Mouse (Mus musculus) retina, postnatal 1 day (tissue): ENCODE results near the gene Prrc2c.
"Not testable (repeated sequence)": the region's sequence is repeated elsewhere in the genome, so short reads cannot be mapped to it uniquely, and the experiment has no call there.

Experiments
- DNase-seq: peaks from one replicate; pipeline ENCODE4 v3.0.0-alpha.2; 2012

Prrc2c gene

DNA sequence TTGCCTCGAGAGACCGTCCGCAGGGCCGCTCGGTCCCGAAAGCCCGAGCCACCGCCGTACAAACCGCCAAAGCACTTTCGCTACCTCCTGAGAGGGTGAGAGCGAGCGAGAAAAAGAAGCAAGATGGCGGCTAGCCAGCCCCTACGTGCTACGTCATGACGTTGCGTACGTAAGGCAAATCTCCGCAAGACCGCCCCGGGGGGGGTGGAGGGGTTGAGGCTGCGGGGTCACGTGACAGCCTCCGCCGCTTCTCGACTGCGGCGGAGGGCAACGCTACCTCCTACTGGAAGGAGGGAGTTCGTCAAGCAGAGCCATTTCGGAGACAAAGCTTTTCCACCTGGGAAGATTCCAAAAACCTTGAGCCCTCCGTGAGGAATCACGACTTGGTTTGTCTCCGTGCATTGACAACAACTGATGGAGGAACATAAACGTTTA lies at the start of gene Prrc2c:
Prrc2c (minus strand) TSS at position 156 of the 435 bp plus-strand sequence.
- DNase-seq: peak; percentile 99

DNA sequence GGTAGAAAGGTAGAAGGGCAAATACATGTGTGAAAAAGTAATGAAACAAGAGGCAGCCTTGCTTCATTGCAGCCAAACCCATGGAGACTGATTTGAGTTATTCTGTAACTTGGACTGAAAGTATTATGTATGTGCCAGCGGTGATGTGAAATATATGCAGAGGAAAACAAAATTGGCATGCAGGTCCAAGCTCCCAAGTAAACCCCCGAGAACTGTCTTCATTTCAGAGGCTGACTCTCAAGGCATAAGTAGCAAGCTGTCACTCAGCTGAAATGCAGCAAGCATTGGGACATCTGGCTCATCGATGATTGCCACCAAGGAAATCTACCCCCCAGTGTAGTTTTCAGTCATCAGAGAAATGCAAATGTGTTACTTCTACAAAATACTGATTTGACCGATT lies 44.9 kb upstream of the Prrc2c start:
- no peak for DNase-seq

DNA sequence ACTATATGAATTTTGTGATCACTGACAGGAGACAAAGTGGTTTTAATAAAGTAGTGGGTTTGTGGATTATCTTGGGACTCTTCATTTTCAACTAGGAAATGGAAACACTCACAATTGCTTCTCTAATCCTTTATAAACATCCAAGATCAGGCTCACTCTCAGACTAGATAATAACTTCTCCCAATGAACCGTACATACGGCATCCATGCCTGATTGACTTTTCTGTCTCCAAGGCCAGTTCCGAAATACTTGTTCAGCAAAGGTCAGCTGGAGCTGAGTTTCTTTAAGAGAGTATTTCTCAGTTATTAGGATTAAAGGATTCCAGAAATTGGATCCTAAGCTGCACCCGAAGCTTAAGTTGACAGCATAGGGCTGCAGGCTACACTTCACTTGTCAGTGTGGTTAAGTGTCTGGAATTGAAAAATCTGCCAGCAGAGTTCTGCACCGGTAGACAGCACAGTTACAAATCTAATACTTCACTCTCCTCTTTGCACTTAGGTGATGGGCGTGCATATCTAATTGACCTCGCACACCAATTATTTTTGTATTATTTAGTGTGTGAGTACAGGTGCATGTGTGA lies 43.4 kb upstream of the Prrc2c start:
- peak; percentile 50 for DNase-seq

DNA sequence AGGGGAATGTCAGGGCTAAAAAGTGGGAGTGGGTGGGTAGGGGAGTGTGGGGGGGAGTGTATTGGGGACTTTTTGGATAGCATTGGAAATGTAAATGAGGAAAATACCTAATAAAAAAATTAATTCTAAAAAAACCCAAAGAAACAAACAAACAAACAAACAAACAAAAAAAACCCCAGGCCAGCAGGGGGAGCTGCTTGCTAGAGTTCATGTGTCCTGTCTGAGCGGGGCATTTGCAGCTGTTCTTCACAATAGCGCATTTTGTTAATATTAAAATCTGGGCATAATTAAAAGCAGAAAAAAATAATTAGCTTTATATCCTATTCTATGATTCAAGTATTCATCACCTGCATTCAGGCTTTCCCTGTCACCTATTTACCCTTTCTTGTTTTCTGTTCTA lies 40.7 kb upstream of the Prrc2c start:
- DNase-seq: not testable (repeated sequence)

DNA sequence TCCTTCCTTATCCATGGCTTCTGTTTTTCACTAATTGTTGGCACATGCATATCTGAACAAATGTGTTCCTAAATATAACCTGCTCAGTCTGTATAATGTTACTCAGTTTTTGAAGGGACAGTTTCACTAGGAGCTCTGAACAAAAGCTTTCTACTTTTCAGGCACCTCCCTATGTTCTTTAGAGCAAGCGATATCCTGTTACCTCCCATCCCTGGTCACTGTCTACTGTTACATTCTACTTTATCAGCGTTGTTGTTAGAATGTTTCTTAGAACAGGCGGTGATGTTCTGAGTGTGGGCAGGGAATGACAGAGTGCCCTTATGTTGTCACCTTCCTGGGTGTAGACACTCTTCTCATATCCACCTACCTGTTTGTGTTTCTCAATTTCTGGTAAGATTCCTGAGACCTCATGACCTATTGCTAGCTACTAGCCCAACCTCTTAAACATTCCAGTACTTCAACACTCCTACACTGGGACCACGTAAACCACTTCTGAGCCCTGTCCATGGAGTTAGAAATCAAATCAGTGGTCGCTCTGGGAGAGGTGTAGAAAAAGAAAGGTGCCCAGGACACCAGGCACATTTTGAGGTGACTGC lies 37.7 kb upstream of the Prrc2c start:
- no peak for DNase-seq

DNA sequence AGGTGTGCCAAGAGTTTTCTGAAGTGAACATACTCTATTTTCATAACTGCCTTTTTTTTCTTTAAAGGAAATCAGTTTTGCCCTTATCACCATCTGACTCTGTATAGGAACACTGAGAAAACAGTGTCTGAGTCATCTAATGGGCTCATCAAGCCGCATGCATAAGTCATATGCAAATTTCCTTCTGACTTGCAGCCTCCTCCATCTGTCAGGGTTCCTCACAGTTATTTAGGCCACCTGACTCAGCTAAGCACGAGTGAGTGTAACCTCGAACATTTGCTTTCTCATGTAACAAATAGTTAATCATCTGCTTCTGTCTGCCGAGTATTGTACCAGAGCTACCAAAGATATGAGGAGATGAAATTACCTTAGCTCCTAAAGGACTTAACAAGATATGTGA lies 33.3 kb upstream of the Prrc2c start:
- DNase-seq: peak; percentile 64

DNA sequence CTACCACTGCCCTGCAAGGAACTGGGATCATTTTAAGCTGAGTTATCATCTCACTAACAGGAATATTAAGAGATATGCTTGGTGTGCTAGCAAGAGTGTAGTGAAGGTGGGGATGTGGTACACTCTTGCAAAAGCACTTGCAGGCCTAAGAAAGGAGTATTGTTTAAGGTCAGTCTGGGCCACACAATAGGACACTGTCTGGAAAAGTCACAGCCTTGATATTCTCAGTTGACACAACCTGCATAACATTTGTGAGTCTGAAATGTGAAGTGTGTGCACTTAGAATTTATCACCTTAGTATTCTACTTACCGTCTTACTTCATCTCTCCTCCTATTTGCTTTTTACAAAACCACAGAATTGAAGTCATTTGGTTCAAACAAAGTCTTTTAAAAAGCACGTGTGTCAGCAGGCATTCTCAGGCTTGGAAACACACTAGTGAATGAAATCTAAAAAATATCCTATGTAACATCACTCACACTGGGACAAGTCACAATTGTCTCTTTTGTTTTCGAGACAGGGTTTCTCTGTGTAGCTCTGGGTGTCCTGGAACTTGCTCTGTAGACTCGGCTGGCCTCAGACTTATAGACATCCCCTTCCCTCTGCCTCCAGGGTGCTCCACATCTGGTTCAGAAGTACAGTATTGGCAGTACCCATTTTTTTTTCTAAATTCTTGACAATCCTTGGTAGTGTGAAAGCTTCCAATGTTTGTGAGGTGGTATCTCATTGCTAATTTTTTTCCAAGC lies 31.4 kb upstream of the Prrc2c start:
- DNase-seq: no peak

DNA sequence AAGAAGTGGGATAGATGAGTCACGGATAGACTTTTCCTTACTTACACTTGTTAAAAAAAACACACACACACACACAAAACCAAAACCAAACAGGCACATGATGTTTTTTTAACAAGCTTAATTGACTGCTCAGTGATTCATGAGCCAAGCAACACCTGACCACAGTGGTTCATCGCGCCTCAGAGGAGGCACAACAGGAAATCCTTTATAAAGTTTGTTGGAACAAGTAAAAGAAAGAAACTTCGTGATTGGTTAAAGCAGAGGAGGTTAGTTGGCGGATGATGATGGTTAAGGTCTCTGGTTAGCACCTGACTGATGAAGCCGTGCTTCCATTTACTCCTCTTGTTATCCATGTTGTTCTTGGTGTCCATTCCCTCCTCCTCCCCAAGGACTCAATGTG lies 11.7 kb upstream of the Prrc2c start:
- no peak for DNase-seq

DNA sequence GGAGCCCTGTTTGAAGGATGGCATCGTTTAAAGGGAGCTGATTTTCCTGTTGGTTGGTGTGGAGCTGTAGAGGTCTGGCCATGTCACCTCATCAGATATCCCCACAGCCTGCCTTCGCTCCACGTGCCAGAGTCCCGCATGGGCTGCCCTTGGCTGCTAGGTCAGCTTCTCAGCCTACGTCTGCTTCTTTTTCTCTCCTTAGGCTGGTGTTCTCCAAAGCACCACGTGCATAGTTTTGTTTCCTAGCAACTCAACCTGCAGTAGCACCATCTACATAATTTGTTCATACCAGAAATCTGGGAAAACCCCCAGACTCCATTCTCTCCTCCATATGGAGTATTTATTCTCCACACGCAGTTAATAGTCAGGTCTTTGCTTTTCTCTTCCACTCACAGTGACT lies 9.3 kb upstream of the Prrc2c start:
- no peak for DNase-seq

DNA sequence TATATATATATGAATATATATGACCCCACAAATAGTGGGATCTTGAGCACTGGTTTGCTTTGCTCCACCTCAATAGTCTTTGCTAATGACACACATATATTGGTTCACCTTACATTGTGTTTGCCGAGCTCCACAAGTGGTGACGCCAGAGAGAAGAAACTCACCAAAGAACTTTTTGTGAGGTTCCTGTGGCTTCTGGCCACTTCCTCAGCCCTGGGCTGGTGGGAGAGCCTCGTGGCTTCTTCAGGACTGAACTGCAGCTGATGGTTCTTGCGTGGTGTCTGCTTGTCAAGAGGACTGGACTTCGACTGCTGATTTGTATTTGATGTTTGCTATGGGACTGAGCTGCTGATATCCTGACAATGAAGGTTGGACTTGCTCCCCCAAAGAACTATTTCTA lies 8.4 kb upstream of the Prrc2c start:
- DNase-seq: no peak

DNA sequence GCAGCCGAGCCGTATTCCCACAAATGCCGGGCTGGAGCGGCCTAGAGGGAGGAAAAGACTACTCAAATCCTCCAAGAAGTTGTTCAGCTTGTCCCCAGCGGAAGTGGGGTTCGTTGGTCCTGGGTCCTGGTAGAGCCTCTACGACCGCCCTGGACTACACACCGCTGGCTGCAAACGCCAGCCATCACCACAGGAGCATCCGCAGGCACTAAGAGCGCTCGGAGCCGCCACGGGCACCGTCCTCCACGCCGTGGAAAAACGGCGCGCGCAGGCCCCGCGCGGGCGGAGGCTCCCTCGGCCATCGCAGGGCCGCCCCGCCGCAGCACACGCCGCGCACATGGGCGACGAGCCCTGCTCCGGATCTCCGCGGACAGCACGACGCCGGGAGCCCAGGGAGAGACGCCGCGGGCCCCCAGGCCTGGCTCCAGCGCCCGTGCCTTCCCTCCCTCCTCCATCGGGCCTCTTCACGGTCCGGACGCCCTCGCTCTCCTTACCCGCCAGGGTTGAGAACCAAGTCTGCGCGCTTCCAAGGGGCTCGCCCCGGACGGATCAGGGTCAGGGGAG lies 443 bp downstream of the Prrc2c start:
- DNase-seq: no peak

DNA sequence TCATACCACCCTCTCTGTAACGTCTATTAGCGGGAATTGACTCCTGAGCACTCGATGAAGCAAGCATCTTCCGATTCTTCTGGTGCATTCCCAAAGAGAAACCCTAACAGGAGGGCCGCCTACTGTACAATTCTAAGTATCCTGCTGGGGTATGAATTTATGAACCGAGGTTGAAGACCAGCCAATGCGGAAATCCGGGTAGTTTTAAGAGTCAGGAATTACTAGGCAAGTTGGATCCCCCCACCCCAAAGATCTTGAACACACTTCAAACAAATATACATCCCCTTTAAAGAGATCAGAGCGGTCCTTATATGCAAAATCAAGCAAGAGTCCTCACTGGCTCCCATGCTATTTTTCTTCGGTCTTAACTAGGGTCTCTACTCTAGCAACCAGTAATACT lies 950 bp downstream of the Prrc2c start:
- peak; percentile 21 for DNase-seq

DNA sequence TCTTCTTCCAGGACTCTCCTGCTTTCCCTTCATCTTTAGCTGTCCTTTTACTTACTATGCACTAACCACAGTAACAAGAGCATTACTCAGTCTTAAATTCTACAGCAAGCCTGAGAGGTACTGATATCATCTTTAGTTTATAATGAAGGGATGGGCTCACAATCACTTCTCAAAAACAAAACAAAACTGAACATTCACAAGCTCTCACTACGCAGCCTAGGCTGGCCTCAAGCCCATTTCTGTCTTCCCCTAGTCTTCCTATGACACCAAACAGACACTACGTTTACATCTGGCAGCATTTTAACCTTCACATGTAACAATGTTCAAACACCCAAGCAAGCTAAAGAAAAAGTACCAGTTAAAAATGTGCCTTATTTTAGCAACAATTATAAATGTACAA lies 1.9 kb downstream of the Prrc2c start:
- DNase-seq: no peak

DNA sequence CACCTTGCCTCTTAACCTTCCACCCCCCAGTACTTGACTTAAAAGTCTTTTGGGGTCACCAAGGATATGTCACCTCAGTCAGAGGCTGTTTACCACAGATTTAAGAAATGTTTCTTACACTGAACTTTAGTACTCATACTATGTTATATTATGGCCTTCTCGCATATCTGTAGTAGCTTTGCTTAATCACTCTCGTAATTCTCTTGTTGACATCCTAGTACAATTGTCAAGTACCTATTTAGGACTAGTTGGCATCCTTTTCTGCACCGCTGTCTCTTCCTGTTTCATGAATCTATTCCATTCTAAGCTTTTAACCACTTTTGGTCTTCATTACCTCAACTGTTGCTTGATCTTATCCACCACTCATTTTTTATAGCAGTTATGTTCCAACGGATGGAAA lies 5.3 kb downstream of the Prrc2c start:
- no peak for DNase-seq

DNA sequence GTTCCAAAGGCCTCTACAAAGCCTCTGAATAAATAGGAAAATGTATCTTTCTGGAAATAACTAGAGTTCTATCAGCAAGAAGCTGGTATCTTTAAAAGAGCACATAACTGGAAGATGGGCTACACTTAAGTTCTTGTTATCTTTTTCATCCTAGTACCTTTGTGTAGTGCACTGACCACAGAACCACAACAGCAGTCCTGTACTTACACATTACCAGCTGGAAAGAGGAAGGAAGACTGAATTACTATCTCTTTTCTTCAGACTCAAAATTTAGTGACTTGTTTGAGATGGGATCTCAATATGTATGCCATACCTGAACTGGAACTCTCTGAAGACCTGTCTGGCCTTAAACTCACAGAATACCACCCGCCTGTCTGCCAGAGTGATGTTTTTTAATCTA lies 6.1 kb downstream of the Prrc2c start:
- DNase-seq: no peak

DNA sequence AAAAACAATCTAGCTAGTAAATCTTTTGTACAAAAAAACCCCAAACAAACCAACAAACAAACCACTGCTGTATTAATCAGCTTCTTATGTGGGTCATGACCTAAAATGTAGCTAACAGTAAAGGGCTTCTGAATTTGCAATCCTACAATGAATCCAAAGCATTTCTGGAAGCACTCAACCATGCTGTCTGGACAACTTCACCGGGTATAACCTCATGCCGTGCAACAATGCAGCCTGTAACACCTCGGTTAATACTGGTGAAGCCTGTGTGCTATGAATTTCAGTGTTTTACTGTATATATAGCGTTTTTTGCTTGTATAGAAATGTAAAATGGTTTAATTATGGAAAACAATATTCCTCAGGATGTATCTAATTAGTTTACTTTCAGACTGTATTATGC lies 8.3 kb downstream of the Prrc2c start:
- peak; percentile 50 for DNase-seq

DNA sequence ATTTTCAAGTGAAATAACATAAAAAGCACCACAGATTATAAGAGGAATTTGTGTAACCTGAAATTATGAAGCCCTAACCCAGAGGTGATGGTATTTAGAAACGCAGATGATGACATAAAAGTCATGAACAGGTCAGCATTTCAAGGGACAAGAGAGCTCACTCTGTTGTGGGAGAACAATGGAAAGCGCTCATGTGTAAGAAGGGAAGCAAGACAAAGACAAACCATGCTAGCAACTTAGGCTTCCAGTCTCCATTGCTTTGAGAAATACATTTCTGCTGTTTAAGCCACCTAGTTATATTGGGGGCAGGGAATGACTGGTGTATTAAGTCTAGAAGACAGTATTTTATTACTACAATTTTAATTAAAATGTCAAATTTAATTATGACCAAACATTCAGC lies 10.9 kb downstream of the Prrc2c start:
- DNase-seq: peak; percentile 70

DNA sequence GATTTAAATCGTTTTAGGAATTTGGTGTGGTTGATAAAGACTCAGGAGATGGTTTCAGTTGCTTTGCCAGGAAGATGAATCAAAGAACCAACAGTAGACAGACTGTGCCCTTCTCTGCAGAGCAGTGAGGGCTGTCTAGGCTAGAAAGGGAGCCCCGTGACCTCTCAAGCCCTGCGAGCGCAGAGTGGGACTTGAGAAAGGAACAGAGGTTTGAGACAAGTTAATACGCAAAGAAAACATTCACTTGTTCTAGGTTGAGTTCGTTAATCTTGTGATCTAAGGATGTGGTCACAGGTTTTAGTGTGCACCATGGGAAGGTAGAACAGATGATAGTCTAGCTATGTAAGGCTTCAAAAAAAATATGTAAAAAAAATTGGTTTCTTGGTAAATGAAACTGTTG lies 12.4 kb downstream of the Prrc2c start:
- no peak for DNase-seq

DNA sequence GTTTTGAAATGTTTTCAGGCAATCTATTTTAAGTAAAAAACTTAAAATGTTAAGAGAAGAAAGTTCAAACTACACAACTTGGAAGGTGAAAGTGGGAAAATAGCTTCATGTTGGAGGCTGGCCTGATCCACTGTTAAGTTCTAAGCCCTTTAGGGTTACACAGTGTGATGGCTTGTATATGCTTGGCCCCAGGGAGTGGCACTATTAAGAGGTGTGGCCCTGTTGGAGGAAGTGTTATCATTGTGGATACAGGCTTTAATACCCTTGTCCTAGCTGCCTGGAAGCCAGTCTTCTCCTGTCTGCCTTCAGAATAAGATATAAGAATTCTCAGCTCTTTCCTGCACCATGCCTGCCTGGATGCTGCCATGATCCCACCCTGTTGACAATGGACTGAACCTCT lies 16.7 kb downstream of the Prrc2c start:
- no peak for DNase-seq

DNA sequence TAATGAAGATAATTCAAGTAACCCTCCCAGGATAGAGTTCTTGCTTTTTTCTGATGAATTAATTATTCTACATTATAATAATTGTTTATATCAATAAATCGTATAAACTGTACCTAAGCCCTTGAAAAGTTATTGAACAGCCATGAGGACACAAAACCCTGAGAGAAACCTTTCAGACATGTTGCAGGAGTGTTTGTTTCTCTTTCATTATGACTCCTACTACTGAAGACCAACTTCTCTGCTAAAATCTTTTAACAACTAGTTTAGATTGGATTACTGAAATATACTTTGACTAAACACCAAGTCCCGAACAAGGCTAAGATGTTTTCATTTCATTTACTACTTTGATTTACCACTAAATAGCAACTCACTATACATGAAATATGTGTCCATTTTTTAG lies 19.7 kb downstream of the Prrc2c start:
- DNase-seq: no peak

DNA sequence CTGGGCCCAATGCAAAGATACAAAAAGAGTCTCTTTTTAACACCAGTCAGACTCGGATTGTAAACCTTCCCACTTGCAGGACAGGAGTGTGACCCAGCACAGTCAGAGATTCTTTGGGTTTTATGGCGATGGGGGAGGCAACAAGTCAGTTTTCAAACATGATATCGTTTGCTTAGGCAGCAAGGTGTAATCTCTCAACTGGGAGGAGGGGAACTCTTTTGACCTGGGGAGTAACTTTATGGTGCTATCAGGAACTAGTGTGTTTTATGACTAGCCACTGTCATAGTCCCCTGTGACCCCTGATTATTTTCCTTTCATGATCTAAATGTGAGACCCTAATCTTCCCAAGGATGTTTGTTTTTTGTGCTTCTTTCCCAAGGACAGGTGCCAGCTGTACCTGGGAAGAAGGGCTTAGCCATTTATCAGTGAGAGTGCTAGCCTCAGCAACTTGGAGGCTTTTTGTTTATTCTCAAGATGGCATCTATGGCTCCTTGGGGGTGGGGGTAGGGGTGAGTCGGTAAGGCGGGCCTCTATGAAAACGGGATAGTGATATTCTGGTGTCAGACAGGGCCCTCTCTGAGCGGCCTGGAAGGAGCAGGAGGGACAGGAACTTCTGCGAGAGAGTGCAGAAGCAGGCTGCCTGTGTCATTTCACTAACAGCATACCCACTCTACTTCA lies 39.8 kb downstream of the Prrc2c start:
- no peak for DNase-seq

DNA sequence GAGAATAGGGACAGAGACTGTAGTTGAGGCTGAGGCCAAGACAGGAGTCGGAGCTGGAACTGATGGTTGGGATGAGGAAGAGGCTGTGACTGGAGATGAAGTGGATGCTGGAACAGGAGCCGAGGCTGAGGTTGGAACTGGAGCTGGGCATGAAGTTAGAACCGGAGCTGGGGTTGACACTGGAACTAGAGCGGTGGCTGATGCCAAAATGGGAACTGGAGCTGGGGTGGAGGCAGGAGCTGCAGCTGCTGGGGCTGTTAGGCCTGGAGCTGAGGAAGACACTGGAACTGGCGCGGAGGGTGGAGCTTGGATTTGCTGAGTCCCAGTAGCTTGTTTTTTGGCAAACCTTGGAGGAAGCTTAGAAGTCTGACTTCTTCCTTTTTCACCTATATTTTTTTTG lies 42.5 kb downstream of the Prrc2c start:
- DNase-seq: no peak

DNA sequence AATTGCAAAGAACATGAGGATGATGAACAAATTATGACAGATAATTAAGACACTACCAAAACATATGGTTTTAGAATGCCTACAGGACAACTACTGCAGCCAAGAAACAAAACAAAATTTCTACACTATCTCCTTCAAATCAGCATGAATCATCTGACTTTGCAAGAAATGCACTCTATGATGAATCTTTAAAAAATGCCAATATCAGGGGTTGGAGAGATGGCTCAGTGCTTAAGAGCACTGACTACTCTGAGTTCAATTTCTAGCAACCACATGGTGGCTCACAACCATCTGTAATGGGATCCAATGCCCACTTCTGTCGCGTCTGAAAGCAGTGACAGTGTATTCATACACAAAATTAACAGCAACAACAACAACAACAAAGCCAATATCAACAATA lies 46.6 kb downstream of the Prrc2c start:
- DNase-seq: no peak
